Mouse (Mus musculus) adrenal gland, postnatal 25 days (tissue): ENCODE results near the gene Slit3. TPM values are rescaled to one million over a fixed set of nuclear protein-coding genes. Genes with fewer than 3 reads are reported as not detected.

Experiments used
- microRNA-seq, 2 experiments: library from miRNA; unstranded; fragments of <30 nt; microRNA quantifications; one replicate each; pipeline ENCODE4 v1.2.0; 2021
- total RNA-seq: library from RNA; stranded (reverse); gene quantifications from 2 replicates; pipeline ENCODE4 v1.2.3, GENCODE M21; 2021

Gene Slit3
- total RNA-seq, 1 experiment from 2014 or later = 40.6 TPM

Small RNA genes within 50 kb of the gene (microRNA-seq; reads per million reads assigned to microRNA genes)
- 45.3 to 60.5 reads per million in 2 experiments for gene Mir218-2
